Mouse (Mus musculus) forebrain, embryonic 16.5 days (tissue): Measurements from ENCODE around the gene Zfp672. TPM values are rescaled to one million over a fixed set of nuclear protein-coding genes. Genes with fewer than 3 reads are reported as not detected.

Experiments used
- ATAC-seq: fragments of 200-750 bp; cut with Nextera tagmentation; 2 replicates; pipeline ENCODE4 v1.8.0; 2017; ENCODE audit warnings: mild to moderate bottlenecking, moderate library complexity
- H3K27ac ChIP-seq: fragments of 300-500 bp; sonication (generic); 2 replicates; pipeline ENCODE4 v1.5.1; 2014; ENCODE audit warnings: low read length, control low read depth
- H3K27me3 ChIP-seq: fragments of 300-500 bp; sonication (generic); replicated peaks from 2 replicates; pipeline ENCODE4 v1.6.1; 2014; ENCODE audit warnings: low read length; ENCODE audit not compliant: control insufficient read depth, insufficient read depth
- H3K36me3 ChIP-seq: fragments of 300-500 bp; sonication (generic); 2 replicates; pipeline ENCODE4 v1.6.1; 2014; ENCODE audit not compliant: control insufficient read depth, insufficient read depth
- H3K4me1 ChIP-seq: fragments of 300-500 bp; sonication (generic); replicated peaks from 2 replicates; pipeline ENCODE4 v1.6.1; 2014; ENCODE audit warnings: low read length; ENCODE audit not compliant: control insufficient read depth, insufficient read depth
- H3K4me2 ChIP-seq: fragments of 300-500 bp; sonication (generic); 2 replicates; pipeline ENCODE4 v1.6.1; 2014; ENCODE audit warnings: mild to moderate bottlenecking, low read length, control low read depth
- H3K4me3 ChIP-seq: fragments of 300-500 bp; sonication (generic); replicated peaks from 2 replicates; pipeline ENCODE4 v1.5.1; 2014; ENCODE audit warnings: mild to moderate bottlenecking, low read length, control low read depth
- H3K9ac ChIP-seq: fragments of 300-500 bp; sonication (generic); replicated peaks from 2 replicates; pipeline ENCODE4 v1.6.1; 2014; ENCODE audit warnings: low read depth, low read length, control low read depth
- H3K9me3 ChIP-seq: fragments of 300-500 bp; sonication (generic); 2 replicates; pipeline ENCODE4 v1.6.1; 2016; ENCODE audit warnings: low read length; ENCODE audit not compliant: control insufficient read depth
- WGBS: fragments of 180-500 bp; shearing (Covaris S2); extraction: QIAGEN DNeasy Blood & Tissue Kit; methylation state at CpG from one replicate; pipeline ENCODE4 v1.1.7; 2014; 5-methylcytosine and 5-hydroxymethylcytosine counted together
- polyA plus RNA-seq: library from polyadenylated mRNA; unstranded; fragments of >200 nt; fragmentation: Nextera tagmentation; extraction: Ambion mirVana; gene quantifications from 2 replicates; pipeline ENCODE4 v1.2.1, GENCODE M21; 2015

Zfp672 gene
- polyA plus RNA-seq, 1 experiment from 2014 or later = 39.8 TPM

GRCm38 (mm10) chr11:58331546-58331945 lies 1.4 kb upstream of the Zfp672 start:
- peaks cover 34% of the 10 kb centered on the region for H3K4me1 ChIP-seq
- peaks cover 16% of the 10 kb centered on the region for H3K36me3 ChIP-seq
- H3K9me3 ChIP-seq = no peaks in the 10 kb centered on the region
- no peak for ATAC-seq
- H3K27me3 ChIP-seq = no peaks in the 10 kb centered on the region
- H3K9ac ChIP-seq = peak overlapping the region; percentile 80; the same call in 1 of the 2 replicates
- WGBS = 84% methylated on average over 6 of the region's 6 CpGs
- peak overlapping the region; percentile 95 for H3K4me2 ChIP-seq
- H3K4me3 ChIP-seq = peak overlapping the region; percentile 92
- H3K27ac ChIP-seq = no peak overlapping the region

DNA sequence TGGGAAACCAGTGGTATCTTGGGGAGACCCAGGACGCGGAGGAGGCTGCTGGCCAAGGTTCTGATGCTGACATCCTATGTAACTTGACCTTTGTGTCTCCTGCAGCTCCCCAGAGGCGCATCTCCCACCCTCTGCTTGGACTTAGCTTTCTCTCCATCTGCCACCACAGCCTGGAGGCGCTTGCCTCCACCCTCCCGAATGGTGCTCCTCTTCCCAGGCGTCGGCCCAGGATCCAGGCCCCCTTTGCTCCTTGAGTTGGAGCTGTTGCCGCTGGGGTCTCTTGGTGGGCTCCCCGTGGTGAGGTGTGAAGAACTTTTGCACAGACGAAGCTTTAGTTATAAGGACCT lies 983 bp upstream of the Zfp672 start:
- Histone ChIP-seq H3K4me3 (peak overlapping the region; percentile 92), H3K36me3 (peaks cover 13% of the 10 kb centered on the region)

GRCm38 (mm10) chr11:58329906-58330275 lies 248 bp downstream of the Zfp672 start:
- Histone ChIP-seq H3K9me3 (no peaks in the 10 kb centered on the region), H3K27ac (0 out of 2 replicates have a peak overlapping the region, but pooled peaks have one; percentile 51), H3K9ac (peak overlapping the region; percentile 83), H3K4me3 (peak overlapping the region; percentile 92), H3K4me2 (peak overlapping the region; percentile 99), H3K36me3 (peaks cover 13% of the 10 kb centered on the region), H3K4me1 (peaks cover 34% of the 10 kb centered on the region), H3K27me3 (no peaks in the 10 kb centered on the region)
- under 1% methylated on average over 21 of the region's 21 CpGs for WGBS
- peak; percentile 41 for ATAC-seq

More for the DNA sequence above, 983 bp upstream of the Zfp672 start:
- Histone ChIP-seq H3K9ac (peak overlapping the region; percentile 80), H3K27ac (no peak overlapping the region), H3K9me3 (no peaks in the 10 kb centered on the region), H3K4me1 (peaks cover 34% of the 10 kb centered on the region), H3K4me2 (peak overlapping the region; percentile 95), H3K27me3 (no peaks in the 10 kb centered on the region)
- peak; percentile 4; the same call in 1 of the 2 replicates for ATAC-seq
- 16% methylated on average over 10 of the region's 10 CpGs for WGBS

DNA sequence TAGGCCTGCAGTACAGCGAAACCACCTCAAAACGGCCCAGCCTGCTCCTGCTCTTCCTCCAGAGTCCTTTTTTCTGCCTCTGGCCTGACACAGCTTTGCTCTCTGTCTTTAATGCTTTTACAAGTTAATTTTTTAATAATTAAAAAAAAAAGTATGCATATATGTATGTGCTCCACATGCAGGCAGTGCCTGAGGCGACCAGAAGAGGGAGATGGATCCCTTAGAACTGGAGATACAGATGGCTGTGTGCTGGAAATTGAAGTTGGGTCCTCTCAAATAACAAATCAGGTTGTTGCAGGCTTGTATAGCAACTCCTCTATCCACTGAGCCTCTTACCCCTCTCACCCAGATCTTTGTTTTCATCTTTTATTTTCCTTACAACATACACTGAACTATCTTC lies 3.4 kb downstream of the Zfp672 start:
- Histone ChIP-seq H3K4me2 (no peak overlapping the region), H3K4me1 (peaks cover 38% of the 10 kb centered on the region), H3K9ac (no peak overlapping the region), H3K4me3 (no peak overlapping the region), H3K9me3 (no peaks in the 10 kb centered on the region), H3K27ac (no peak overlapping the region), H3K36me3 (peaks cover 13% of the 10 kb centered on the region), H3K27me3 (no peaks in the 10 kb centered on the region)
- WGBS = 90% methylated on average over 3 of the region's 3 CpGs
- no peak for ATAC-seq

DNA sequence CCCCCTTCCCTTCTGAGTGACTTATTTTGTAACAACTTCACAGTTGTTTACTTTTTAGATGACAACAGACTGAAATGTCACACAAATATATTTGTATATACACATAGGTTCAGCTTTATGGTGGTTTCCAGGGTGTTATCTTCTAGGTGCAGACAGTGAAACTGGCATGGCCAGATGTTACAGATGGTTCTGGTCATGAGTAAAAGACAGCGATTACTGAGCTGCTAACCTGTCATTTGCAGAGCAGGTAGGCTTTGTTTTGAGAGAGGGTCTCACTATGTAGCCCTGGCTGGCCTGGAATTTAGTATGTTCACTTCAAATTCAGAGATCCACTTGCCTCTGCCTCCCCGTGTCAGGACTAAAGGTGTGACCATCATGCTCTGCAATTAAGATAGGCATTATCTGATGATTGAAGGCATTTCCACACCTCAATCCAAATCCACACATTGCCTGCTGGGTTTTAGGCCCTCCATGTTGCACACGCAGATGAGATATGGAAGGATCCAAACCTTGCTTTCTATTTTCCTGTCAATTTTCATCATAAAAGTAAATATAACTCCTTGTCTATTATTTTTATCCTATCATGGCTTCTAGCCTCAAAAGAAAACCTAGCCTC lies 5.4 kb downstream of the Zfp672 start:
- H3K4me1 ChIP-seq = peaks cover 33% of the 10 kb centered on the region
- ATAC-seq = no peak
- H3K36me3 ChIP-seq = peaks cover 13% of the 10 kb centered on the region
- H3K9ac ChIP-seq = no peak overlapping the region
- H3K4me3 ChIP-seq = no peak overlapping the region
- WGBS = 85% methylated on average over 3 of the region's 3 CpGs
- no peaks in the 10 kb centered on the region for H3K9me3 ChIP-seq
- H3K4me2 ChIP-seq = no peak overlapping the region
- no peak overlapping the region for H3K27ac ChIP-seq
- H3K27me3 ChIP-seq = no peaks in the 10 kb centered on the region

- H3K36me3 ChIP-seq = peaks cover 19% of the 10 kb centered on the region
- peak overlapping the region; percentile 86 for H3K4me2 ChIP-seq
- H3K9me3 ChIP-seq = no peaks in the 10 kb centered on the region
- peaks cover 24% of the 10 kb centered on the region for H3K4me1 ChIP-seq
- H3K9ac ChIP-seq = peak overlapping the region; percentile 94
- H3K27ac ChIP-seq = peak overlapping the region; percentile 95
- 0 out of 2 replicates have a peak, but pooled peaks have one; percentile 8 for ATAC-seq
- WGBS = 11% methylated on average over 24 of the region's 24 CpGs
- H3K27me3 ChIP-seq = no peaks in the 10 kb centered on the region
- peak overlapping the region; percentile 81 for H3K4me3 ChIP-seq
Observed at GRCm38 (mm10) chr11:58323570-58324340, 6.4 kb downstream of the Zfp672 start.

DNA sequence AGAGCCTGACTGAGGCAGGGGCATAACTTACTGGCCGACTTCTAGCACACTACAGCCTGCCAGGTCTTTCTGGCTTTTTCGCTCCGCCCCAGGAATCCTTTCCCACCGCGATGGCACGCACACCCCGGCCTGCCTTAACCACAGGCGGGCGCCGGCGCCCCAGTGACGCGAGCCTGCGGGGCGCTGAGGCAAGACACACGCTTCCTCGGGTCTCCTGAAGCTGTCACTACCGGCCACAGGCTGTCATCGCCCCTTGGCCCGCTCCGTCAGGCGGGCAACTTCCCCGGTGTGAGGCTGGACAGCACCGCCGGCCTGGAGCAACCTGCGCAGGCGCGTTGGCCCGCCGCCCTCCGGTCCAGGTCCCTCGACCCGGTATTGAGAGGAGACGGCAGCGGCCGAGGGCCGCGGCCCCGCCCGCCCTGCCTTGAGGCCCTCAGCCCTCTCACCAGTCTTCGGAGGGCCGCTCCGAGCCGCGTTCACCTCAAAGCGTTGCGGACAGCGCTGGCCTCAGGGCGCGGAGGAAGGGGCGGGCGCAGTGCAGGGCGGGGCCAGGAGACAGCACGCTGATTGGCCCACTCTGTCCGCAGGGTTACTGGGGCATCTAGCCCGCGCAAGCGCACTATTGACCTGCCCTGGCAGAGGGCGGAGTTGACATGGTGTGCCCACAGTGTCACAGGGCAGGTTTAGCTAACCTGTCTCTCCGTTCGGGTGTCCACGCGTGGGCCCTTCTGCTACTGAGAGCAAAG lies 7.1 kb downstream of the Zfp672 start:
- H3K4me1 ChIP-seq = peaks cover 22% of the 10 kb centered on the region
- peak overlapping the region; percentile 94 for H3K9ac ChIP-seq
- peak overlapping the region; percentile 95 for H3K27ac ChIP-seq
- peak; percentile 99 for ATAC-seq
- H3K27me3 ChIP-seq = no peaks in the 10 kb centered on the region
- H3K4me3 ChIP-seq = peak overlapping the region; percentile 81
- peak overlapping the region; percentile 86 for H3K4me2 ChIP-seq
- under 1% methylated on average over 62 of the region's 63 CpGs for WGBS
- no peaks in the 10 kb centered on the region for H3K9me3 ChIP-seq
- H3K36me3 ChIP-seq = peaks cover 19% of the 10 kb centered on the region

- 0 out of 2 replicates have a peak, but pooled peaks have one; percentile 5 for ATAC-seq
- WGBS = 74% methylated on average over 28 of the region's 28 CpGs
Observed at GRCm38 (mm10) chr11:58316768-58317390, 13.3 kb downstream of the Zfp672 start.

GRCm38 (mm10) chr11:58316344-58316743 lies 13.8 kb downstream of the Zfp672 start:
- 87% methylated on average over 17 of the region's 17 CpGs for WGBS
- Histone ChIP-seq H3K4me3 (no peak overlapping the region), H3K4me1 (no peaks in the 10 kb centered on the region), H3K27ac (no peak overlapping the region), H3K9ac (no peak overlapping the region), H3K27me3 (no peaks in the 10 kb centered on the region), H3K36me3 (peaks cover 10% of the 10 kb centered on the region), H3K4me2 (no peak overlapping the region), H3K9me3 (no peaks in the 10 kb centered on the region)
- 0 out of 2 replicates have a peak, but pooled peaks have one; percentile 22 for ATAC-seq

More at GRCm38 (mm10) chr11:58316768-58317390, 13.3 kb downstream of the Zfp672 start:
- Histone ChIP-seq H3K4me3 (no peak overlapping the region), H3K9ac (no peak overlapping the region), H3K36me3 (peaks cover 10% of the 10 kb centered on the region), H3K27ac (no peak overlapping the region), H3K4me1 (peaks cover 4% of the 10 kb centered on the region), H3K4me2 (no peak overlapping the region), H3K9me3 (no peaks in the 10 kb centered on the region), H3K27me3 (no peaks in the 10 kb centered on the region)
